Mouse (Mus musculus) forebrain, embryonic 11.5 days (tissue): ENCODE data around the gene Kcnk7. TPM values are rescaled to one million over a fixed set of nuclear protein-coding genes. Genes with fewer than 3 reads are reported as not detected.
A peak's percentile ranks its signal among the peaks of the same experiment; 100 is the strongest.

Experiments used
- ATAC-seq: fragments of 200-750 bp; cut with Nextera tagmentation; replicated peaks from 2 replicates; pipeline ENCODE4 v1.8.0; 2017; ENCODE audit warnings: moderate TSS enrichment; ENCODE audit not compliant: low FRiP score
- DNase-seq: peaks from one replicate; pipeline ENCODE4 v3.0.0-alpha.2; 2017; ENCODE audit warnings: low spot score
- H3K27ac ChIP-seq: fragments of 300-500 bp; sonication (generic); 2 replicates; pipeline ENCODE4 v1.5.1; 2014; ENCODE audit warnings: low read depth, low read length
- H3K27me3 ChIP-seq: fragments of 300-500 bp; sonication (generic); 2 replicates; pipeline ENCODE4 v1.6.1; 2014; ENCODE audit warnings: mild to moderate bottlenecking, low read length, mixed read lengths; ENCODE audit not compliant: control insufficient read depth, insufficient read depth
- H3K36me3 ChIP-seq: fragments of 300-500 bp; sonication (generic); 2 replicates; pipeline ENCODE4 v1.6.1; 2014; ENCODE audit warnings: mild to moderate bottlenecking, low read length, moderate library complexity, mixed read lengths; ENCODE audit not compliant: control insufficient read depth, insufficient read depth
- H3K4me1 ChIP-seq: fragments of 300-500 bp; sonication (generic); replicated peaks from 2 replicates; pipeline ENCODE4 v1.6.1; 2014; ENCODE audit warnings: low read length, mixed read lengths; ENCODE audit not compliant: control insufficient read depth, insufficient read depth
- H3K4me2 ChIP-seq: fragments of 300-500 bp; sonication (generic); 2 replicates; pipeline ENCODE4 v1.6.1; 2014; ENCODE audit warnings: low read depth, mild to moderate bottlenecking, low read length, moderate library complexity, mixed read lengths; ENCODE audit not compliant: severe bottlenecking
- H3K4me3 ChIP-seq: fragments of 300-500 bp; sonication (generic); 2 replicates; pipeline ENCODE4 v1.5.1; 2014; ENCODE audit warnings: low read depth, low read length
- H3K9ac ChIP-seq: fragments of 300-500 bp; sonication (generic); 2 replicates; pipeline ENCODE4 v1.6.1; 2014; ENCODE audit warnings: low read length
- H3K9me3 ChIP-seq: fragments of 300-500 bp; sonication (generic); 2 replicates; pipeline ENCODE4 v1.6.1; 2016; ENCODE audit warnings: low read length, mixed read lengths; ENCODE audit not compliant: control insufficient read depth
- WGBS: fragments of 180-500 bp; shearing (Covaris S2); extraction: QIAGEN DNeasy Blood & Tissue Kit; methylation state at CpG from one replicate; pipeline ENCODE4 v1.1.7; 2014; 5-methylcytosine and 5-hydroxymethylcytosine counted together
- polyA plus RNA-seq: library from polyadenylated mRNA; unstranded; fragments of >200 nt; fragmentation: Nextera tagmentation; extraction: Ambion mirVana; gene quantifications from 2 replicates; pipeline ENCODE4 v1.2.1, GENCODE M21; 2014

Kcnk7 gene
- not detected in 2 replicates for polyA plus RNA-seq

DNA sequence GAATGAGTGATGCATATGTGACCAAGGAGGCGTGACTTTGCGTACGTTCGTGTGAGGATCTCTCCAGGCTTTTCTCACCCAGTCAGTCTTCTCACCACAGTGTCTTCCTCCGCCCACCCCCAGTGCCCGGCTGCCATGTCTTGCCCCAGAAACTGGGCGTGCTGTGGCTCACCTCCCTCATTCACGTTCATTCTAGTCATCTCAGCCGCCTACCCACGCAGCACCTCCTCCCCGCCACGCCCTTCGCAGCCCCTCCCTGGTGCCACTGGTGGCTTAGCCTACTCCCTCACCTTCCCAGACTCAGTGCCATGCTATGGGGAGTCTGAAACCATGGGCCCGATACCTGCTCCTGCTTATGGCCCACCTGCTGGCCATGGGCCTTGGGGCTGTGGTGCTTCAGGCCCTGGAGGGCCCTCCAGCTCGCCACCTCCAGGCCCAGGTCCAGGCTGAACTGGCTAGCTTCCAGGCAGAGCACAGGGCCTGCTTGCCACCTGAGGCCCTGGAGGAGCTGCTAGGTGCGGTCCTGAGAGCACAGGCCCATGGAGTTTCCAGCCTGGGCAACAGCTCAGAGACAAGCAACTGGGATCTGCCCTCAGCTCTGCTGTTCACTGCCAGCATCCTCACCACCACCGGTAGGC lies at the start of gene Kcnk7:
TSS of gene Kcnk7 (plus strand) at position 205 of the 638 bp plus-strand sequence.
- Histone ChIP-seq H3K4me1 (no peaks in the 10 kb centered on the region), H3K27me3 (no peaks in the 10 kb centered on the region), H3K4me2 (no peak within 1 kb of the TSS), H3K9me3 (no peaks in the 10 kb centered on the region), H3K36me3 (no peaks in the 10 kb centered on the region; the same call in 1 of the 2 replicates), H3K27ac (no peak within 1 kb of the TSS), H3K4me3 (no peak within 1 kb of the TSS), H3K9ac (no peak within 1 kb of the TSS)
- DNase-seq (no peak), ATAC-seq (no peak)
- WGBS: 81% methylated on average over 17 of the region's 17 CpGs

DNA sequence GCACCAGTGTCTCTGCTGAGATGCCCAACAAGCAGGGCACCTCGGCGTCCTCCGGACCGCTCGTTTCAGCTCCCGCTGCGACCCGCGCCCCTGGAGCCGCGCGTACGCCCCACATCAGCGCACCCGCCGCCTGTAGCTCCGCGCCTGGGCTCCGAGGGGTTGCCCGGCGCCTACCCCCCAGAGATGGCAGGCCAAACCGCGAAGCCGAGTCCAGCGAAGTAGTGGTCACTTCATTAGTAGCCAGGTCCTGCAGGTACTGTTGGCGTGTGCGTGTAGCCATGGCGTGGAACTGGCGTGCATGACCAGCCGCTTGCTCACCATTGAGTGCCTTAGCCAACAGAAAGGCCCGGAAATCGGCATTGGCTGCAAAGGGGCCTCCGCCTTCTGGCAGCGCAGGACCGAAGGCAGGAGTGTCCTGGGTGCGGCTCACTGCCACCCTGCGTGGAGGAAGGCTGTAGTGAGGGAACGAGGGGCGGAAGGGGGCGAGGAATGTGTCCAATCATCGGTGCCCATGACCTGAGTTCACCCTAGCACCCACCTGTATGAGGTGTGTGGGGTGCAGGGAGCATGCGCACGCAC lies 49.4 kb upstream of the Kcnk7 start:
- ATAC-seq (peak; percentile 29), DNase-seq (no peak)
- no peaks in the 10 kb centered on the region for H3K9me3 ChIP-seq
- no peaks in the 10 kb centered on the region for H3K36me3 ChIP-seq
- peak overlapping the region; percentile 84 for H3K4me2 ChIP-seq
- H3K4me3 ChIP-seq: peak overlapping the region; percentile 43
- no peak overlapping the region for H3K27ac ChIP-seq
- 9% methylated on average over 43 of the region's 43 CpGs for WGBS
- H3K4me1 ChIP-seq: peaks cover 13% of the 10 kb centered on the region
- peaks cover 23% of the 10 kb centered on the region for H3K27me3 ChIP-seq
- H3K9ac ChIP-seq: peak overlapping the region; percentile 37

DNA sequence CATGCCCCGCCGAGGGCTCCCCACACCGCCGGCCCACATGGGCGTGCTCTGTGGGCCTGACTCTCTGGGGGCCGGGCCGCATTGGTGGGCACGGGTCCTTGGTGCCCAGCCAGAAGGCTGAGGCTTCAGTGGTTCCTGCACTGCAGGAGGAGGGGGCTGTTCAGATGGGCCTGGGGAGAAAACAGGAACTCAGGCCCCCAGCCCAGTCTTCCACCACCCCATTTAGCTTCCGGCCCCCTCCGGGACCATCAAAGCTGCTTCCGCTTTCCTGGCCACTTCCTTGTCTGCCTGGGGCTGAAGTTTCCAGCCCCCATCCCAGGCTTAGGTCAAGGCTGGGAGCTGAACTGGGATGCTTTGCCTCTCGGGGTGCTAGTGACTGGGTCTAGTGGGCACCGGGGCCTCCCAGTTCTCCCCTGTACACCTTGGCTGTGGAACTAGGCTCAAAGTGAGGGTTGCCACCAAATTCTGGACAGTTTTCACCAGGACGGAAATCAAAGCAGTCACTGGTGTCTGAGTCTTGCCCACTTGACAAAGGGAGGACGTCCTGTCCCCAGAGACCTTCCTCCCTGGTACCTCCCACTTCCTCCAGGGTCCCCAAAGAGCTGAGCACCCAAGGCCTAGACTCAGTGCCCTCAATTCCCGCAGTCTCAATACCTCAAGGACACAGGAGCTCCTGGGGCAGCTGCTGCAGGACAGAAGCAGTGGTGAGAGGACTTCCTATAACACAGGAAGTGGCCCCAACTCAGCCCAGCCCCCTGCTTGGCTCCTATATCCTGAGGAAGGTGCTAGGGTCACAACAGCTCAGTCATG lies 43.0 kb upstream of the Kcnk7 start:
- H3K4me1 ChIP-seq: peaks cover 9% of the 10 kb centered on the region; the same call in 1 of the 2 replicates
- no peaks in the 10 kb centered on the region for H3K9me3 ChIP-seq
- DNase-seq (no peak), ATAC-seq (no peak)
- WGBS: 86% methylated on average over 16 of the region's 16 CpGs
- no peak overlapping the region for H3K4me3 ChIP-seq
- H3K36me3 ChIP-seq: peaks cover under 1% of the 10 kb centered on the region; the same call in 1 of the 2 replicates
- H3K9ac ChIP-seq: no peak overlapping the region
- H3K27me3 ChIP-seq: no peaks in the 10 kb centered on the region
- H3K4me2 ChIP-seq: no peak overlapping the region
- no peak overlapping the region for H3K27ac ChIP-seq

DNA sequence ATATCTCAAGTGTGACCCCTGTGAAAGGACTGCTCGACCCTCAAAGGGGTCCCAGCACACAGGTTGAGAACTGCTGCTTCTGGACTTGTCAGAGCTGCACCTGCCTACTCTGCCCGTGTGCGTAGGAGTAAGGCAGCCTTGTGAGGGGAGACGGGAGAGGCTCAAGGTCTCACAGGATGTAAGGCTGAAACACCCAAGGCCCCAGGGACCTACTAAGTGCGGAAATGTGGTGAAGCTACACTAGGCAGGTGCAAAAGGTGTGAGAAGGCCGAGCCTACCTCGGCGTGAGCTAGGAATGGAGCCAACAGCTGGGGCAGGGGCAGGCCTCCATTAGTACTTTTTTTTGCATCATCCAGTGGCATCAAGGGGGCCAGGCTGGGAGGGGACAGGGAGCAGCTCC lies 41.9 kb upstream of the Kcnk7 start:
- Histone ChIP-seq H3K36me3 (peaks cover 4% of the 10 kb centered on the region; the same call in 1 of the 2 replicates), H3K27me3 (no peaks in the 10 kb centered on the region)
- WGBS: 82% methylated on average over 8 of the region's 8 CpGs

DNA sequence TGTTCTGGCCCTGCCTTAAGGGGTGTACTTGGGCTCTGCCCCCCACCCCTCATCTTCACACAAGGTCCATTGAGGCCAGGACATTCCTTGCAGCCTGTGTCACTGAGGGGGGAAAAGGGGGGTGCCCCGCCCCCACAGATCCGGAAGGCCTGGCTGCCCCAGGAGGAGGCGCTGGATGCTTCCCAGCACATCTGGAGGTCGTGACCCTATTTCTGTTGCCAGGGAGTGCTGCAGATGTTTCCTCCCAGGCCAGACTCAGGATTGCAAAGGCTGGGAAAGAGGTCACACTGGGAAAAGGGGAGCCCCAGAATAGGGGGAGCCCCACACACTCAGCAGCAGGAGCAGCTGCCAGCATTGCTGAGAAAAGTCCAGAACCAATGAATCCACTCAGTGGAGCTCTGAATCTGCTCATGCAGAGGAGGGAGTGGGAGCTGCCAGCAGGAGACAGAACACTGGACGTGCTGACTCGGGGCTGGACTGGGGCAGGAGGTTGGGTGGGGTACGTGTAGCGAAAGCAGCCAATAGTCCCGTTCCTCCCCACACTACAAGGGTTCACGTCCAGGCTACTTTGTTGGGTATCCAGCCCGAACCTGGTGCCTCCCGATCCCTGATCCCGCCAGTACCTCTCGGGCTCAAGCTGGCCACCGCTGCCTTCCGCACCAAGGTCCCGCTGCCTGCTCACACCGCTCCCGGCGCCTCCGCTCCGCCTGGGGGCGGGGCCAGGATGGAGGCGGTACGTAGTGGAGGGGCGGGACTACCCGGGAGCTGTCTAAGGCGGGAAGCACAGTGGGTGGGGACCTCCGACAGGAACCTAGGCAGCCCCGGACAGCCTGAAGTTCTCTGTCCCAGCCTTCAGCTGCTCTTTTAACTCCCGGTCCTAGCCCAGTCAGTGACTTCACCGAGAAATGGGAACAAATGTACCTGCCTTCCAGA lies 40.9 kb upstream of the Kcnk7 start, which contains the start of gene Sipa1:
TSS of gene Sipa1 (minus strand) at position 727 of the 933 bp plus-strand sequence.
- Histone ChIP-seq H3K27ac (no peak within 1 kb of the TSS), H3K4me2 (peak within 1 kb of the TSS; percentile 67), H3K36me3 (peaks cover 4% of the 10 kb centered on the region; the same call in 1 of the 2 replicates), H3K4me3 (peak within 1 kb of the TSS; percentile 33), H3K4me1 (peaks cover 9% of the 10 kb centered on the region; the same call in 1 of the 2 replicates), H3K27me3 (no peaks in the 10 kb centered on the region), H3K9me3 (no peaks in the 10 kb centered on the region), H3K9ac (peak within 1 kb of the TSS; percentile 37)
- peak; percentile 93 for DNase-seq
- 2% methylated on average over 31 of the region's 32 CpGs for WGBS
- peak; percentile 93 for ATAC-seq

More for the DNA sequence above, 41.9 kb upstream of the Kcnk7 start:
- H3K9ac ChIP-seq: peak overlapping the region; percentile 37; the same call in 1 of the 2 replicates
- peaks cover 9% of the 10 kb centered on the region; the same call in 1 of the 2 replicates for H3K4me1 ChIP-seq
- no peak overlapping the region; the same call in 1 of the 2 replicates for H3K4me3 ChIP-seq
- H3K9me3 ChIP-seq: no peaks in the 10 kb centered on the region
- H3K4me2 ChIP-seq: peak overlapping the region; percentile 67; the same call in 1 of the 2 replicates
- DNase-seq (no peak), ATAC-seq (no peak)
- H3K27ac ChIP-seq: no peak overlapping the region

DNA sequence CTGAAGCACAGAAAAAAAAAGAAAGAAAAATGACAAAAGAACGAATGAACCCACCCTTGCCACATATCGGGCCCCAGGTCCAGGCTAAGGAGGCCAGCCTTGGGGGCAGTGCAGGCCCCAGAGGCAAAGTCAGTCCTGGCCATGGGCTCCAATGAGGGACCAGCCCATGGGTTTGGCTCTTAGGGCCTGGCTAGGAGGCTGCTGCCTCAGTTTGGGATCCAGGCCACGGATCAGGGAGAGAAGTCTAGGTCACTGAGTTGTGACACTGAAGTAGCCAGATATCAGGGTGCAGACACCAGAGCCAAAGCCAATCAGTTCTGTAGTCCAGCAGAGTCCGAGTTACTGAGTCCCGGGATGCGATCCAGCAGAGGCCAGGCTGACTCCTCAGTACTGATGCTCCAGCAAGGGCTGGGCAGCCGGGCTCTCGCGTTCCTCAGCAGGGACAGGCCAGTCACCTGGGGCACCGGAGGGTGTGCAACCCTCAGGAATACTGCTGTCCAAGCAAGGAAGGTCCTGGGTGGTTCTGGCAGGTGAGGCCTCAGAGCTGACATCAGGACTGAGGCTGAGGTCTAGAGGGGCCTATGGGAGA lies 39.4 kb upstream of the Kcnk7 start:
- WGBS: 92% methylated on average over 10 of the region's 10 CpGs
- Histone ChIP-seq H3K27ac (no peak overlapping the region), H3K9me3 (no peaks in the 10 kb centered on the region), H3K4me1 (peaks cover 9% of the 10 kb centered on the region; the same call in 1 of the 2 replicates), H3K27me3 (no peaks in the 10 kb centered on the region), H3K4me3 (no peak overlapping the region), H3K4me2 (no peak overlapping the region), H3K36me3 (peaks cover 4% of the 10 kb centered on the region; the same call in 1 of the 2 replicates), H3K9ac (no peak overlapping the region)
- DNase-seq (no peak), ATAC-seq (no peak)

DNA sequence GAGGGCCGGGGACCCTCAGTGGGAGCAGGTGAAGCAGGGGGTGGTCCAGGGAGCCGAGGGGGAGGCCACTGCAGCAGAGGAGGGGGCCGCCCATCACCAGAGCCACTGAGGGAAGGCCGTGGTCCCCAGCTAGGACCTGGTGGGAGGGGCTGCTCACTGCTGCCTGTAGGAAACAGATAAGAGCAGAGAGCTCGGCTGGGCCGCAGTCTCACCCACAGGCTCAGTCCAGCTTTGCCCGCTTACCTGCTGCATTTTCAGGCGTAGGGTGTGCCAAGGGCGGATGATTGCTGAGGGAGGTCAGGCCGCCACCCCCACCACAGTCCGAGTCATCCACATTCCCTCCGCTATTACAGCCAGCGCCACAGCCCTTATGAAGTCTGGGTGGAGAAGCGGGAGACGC lies 38.7 kb upstream of the Kcnk7 start:
- Histone ChIP-seq H3K4me1 (peaks cover 9% of the 10 kb centered on the region; the same call in 1 of the 2 replicates), H3K27me3 (no peaks in the 10 kb centered on the region), H3K4me3 (no peak overlapping the region), H3K4me2 (no peak overlapping the region), H3K36me3 (peaks cover 4% of the 10 kb centered on the region; the same call in 1 of the 2 replicates), H3K9me3 (no peaks in the 10 kb centered on the region), H3K9ac (no peak overlapping the region), H3K27ac (no peak overlapping the region)
- ATAC-seq: no peak
- WGBS: 91% methylated on average over 15 of the region's 15 CpGs
- no peak for DNase-seq
